Mouse (Mus musculus) heart, embryonic 11.5 days (tissue): ENCODE measurements around the gene Ppil6. TPM values are rescaled to one million over a fixed set of nuclear protein-coding genes. Genes with fewer than 3 reads are reported as not detected.

Experiments
- ATAC-seq: fragments of 200-750 bp; cut with Nextera tagmentation; replicated peaks from 2 replicates; pipeline ENCODE4 v1.8.0; 2017; ENCODE audit warnings: moderate library complexity; ENCODE audit not compliant: insufficient number of reproducible peaks, low FRiP score, low TSS enrichment
- H3K27ac ChIP-seq: fragments of 300-500 bp; sonication (generic); 2 replicates; pipeline ENCODE4 v1.5.1; 2014; ENCODE audit warnings: mild to moderate bottlenecking, low read depth, low read length
- H3K27me3 ChIP-seq: fragments of 300-500 bp; sonication (generic); 2 replicates; pipeline ENCODE4 v1.6.1; 2014; ENCODE audit warnings: mild to moderate bottlenecking, low read length, mixed read lengths; ENCODE audit not compliant: control insufficient read depth, insufficient read depth
- H3K36me3 ChIP-seq: fragments of 300-500 bp; sonication (generic); 2 replicates; pipeline ENCODE4 v1.6.1; 2014; ENCODE audit warnings: mild to moderate bottlenecking, low read length, moderate library complexity, mixed read lengths; ENCODE audit not compliant: control insufficient read depth, insufficient read depth
- H3K4me1 ChIP-seq: fragments of 300-500 bp; sonication (generic); 2 replicates; pipeline ENCODE4 v1.6.1; 2014; ENCODE audit warnings: low read length; ENCODE audit not compliant: control insufficient read depth, insufficient read depth
- H3K4me2 ChIP-seq: fragments of 300-500 bp; sonication (generic); 2 replicates; pipeline ENCODE4 v1.6.1; 2014; ENCODE audit warnings: mild to moderate bottlenecking, moderate library complexity
- H3K4me3 ChIP-seq: fragments of 300-500 bp; sonication (generic); 2 replicates; pipeline ENCODE4 v1.5.1; 2014; ENCODE audit warnings: low read depth, low read length
- H3K9ac ChIP-seq: fragments of 300-500 bp; sonication (generic); 2 replicates; pipeline ENCODE4 v1.6.1; 2014; ENCODE audit warnings: mild to moderate bottlenecking, low read depth, low read length, moderate library complexity
- H3K9me3 ChIP-seq: fragments of 300-500 bp; sonication (generic); replicated peaks from 2 replicates; pipeline ENCODE4 v1.6.1; 2016; ENCODE audit warnings: low read length; ENCODE audit not compliant: control insufficient read depth
- WGBS: fragments of 180-500 bp; shearing (Covaris S2); extraction: QIAGEN DNeasy Blood & Tissue Kit; methylation state at CpG from one replicate; pipeline ENCODE4 v1.1.7; 2014; ENCODE audit not compliant: insufficient replicate concordance; 5-methylcytosine and 5-hydroxymethylcytosine counted together
- polyA plus RNA-seq: library from polyadenylated mRNA; unstranded; fragments of >200 nt; fragmentation: Nextera tagmentation; extraction: Ambion mirVana; gene quantifications from 2 replicates; pipeline ENCODE4 v1.2.1, GENCODE M21; 2014

The Ppil6 gene
- polyA plus RNA-seq, 1 experiment from 2014 or later, result 1.4 TPM

- H3K4me3 ChIP-seq, result no peak overlapping the region
- H3K4me1 ChIP-seq, result peaks cover 36% of the 10 kb centered on the region
- H3K9me3 ChIP-seq, result no peaks in the 10 kb centered on the region
- 64% methylated on average over 1 of the region's 1 CpGs for WGBS
- no peak overlapping the region for H3K4me2 ChIP-seq
- no peak overlapping the region; the same call in 1 of the 2 replicates for H3K9ac ChIP-seq
- peak overlapping the region; percentile 67 for H3K27ac ChIP-seq
- ATAC-seq, result no peak
- H3K36me3 ChIP-seq, result peaks cover 5% of the 10 kb centered on the region; the same call in 1 of the 2 replicates
- no peaks in the 10 kb centered on the region for H3K27me3 ChIP-seq
These were observed 15.3 kb upstream of the Ppil6 start for GRCm38 (mm10) chr10:41474981-41475391.

DNA sequence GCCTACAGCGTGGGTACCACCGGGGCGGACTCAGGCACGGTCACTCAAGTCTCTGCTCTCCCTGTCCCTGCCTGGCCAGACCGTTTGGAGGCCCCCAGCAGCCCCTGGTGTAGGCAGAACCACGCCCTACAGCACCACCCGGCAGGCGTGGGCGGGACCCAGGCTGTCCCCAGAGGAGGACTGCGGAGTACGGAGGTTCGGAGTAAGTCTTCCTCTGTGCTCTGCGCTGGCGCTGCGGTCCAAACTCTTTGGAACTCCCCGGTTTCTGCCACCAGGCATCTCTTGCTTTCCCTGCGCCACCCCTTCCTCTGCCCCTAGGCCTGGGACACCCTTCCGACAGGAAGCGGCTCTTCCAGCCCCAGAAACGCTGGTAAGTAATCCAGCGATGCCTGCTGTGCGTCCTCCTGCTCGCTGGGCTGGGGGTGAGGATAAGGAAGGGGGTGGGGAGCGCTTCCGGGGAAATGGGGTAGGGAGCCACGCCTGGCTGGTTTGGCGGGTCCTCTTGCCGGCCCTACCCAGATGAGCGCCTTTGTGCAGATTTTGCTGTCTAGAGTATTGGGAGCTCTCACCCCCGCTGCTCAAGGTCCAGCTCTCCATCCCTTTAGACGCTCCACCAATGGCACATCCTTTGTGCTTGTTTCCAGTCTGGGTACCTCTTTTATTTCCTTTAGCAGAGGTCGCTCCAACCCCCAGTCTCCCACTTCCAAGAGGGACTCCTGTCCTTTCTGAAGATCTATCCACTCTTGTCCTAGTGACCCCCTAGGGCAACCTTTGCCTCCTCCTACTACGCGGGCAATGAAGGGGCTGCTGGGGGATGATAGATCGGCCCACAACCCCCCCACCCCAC lies 13.8 kb upstream of the Ppil6 start, which contains the start of gene Mical1:
Mical1 (plus strand) TSS at position 144 of the 847 bp plus-strand sequence.
- peak; percentile 64; the same call in 1 of the 2 replicates for ATAC-seq
- Histone ChIP-seq H3K9ac (peak within 1 kb of the TSS; percentile 78), H3K36me3 (peaks cover 7% of the 10 kb centered on the region; the same call in 1 of the 2 replicates), H3K27ac (peak within 1 kb of the TSS; percentile 78), H3K4me2 (peak within 1 kb of the TSS; percentile 96), H3K9me3 (no peaks in the 10 kb centered on the region), H3K27me3 (no peaks in the 10 kb centered on the region), H3K4me3 (peak within 1 kb of the TSS; percentile 61), H3K4me1 (peaks cover 46% of the 10 kb centered on the region)
- WGBS, result under 1% methylated on average over 35 of the region's 35 CpGs

GRCm38 (mm10) chr10:41477018-41477277 lies 13.3 kb upstream of the Ppil6 start:
- peak overlapping the region; percentile 78 for H3K9ac ChIP-seq
- H3K4me1 ChIP-seq, result peaks cover 50% of the 10 kb centered on the region
- H3K27ac ChIP-seq, result peak overlapping the region; percentile 78
- H3K4me2 ChIP-seq, result peak overlapping the region; percentile 96
- H3K27me3 ChIP-seq, result no peaks in the 10 kb centered on the region
- ATAC-seq, result no peak
- H3K4me3 ChIP-seq, result peak overlapping the region; percentile 61
- H3K9me3 ChIP-seq, result no peaks in the 10 kb centered on the region
- WGBS, result under 1% methylated on average over 9 of the region's 9 CpGs
- H3K36me3 ChIP-seq, result peaks cover 7% of the 10 kb centered on the region; the same call in 1 of the 2 replicates

GRCm38 (mm10) chr10:41477278-41478181 lies 12.7 kb upstream of the Ppil6 start:
- H3K27me3 ChIP-seq, result no peaks in the 10 kb centered on the region
- 2% methylated on average over 20 of the region's 20 CpGs for WGBS
- peak overlapping the region; percentile 96 for H3K4me2 ChIP-seq
- peak overlapping the region; percentile 78 for H3K9ac ChIP-seq
- H3K4me1 ChIP-seq, result peaks cover 50% of the 10 kb centered on the region
- H3K9me3 ChIP-seq, result no peaks in the 10 kb centered on the region
- peak; percentile 71 for ATAC-seq
- H3K36me3 ChIP-seq, result peaks cover 12% of the 10 kb centered on the region
- H3K27ac ChIP-seq, result peak overlapping the region; percentile 78
- H3K4me3 ChIP-seq, result peak overlapping the region; percentile 61

GRCm38 (mm10) chr10:41479961-41480360 lies 10.3 kb upstream of the Ppil6 start:
- Histone ChIP-seq H3K9ac (no peak overlapping the region), H3K4me1 (peaks cover 35% of the 10 kb centered on the region), H3K27me3 (no peaks in the 10 kb centered on the region), H3K27ac (no peak overlapping the region), H3K9me3 (no peaks in the 10 kb centered on the region), H3K36me3 (peaks cover 24% of the 10 kb centered on the region), H3K4me2 (no peak overlapping the region), H3K4me3 (no peak overlapping the region)
- no peak for ATAC-seq
- WGBS, result 90% methylated on average over 3 of the region's 3 CpGs

- WGBS, result 47% methylated on average over 33 of the region's 33 CpGs
- peak overlapping the region; percentile 27; the same call in 1 of the 2 replicates for H3K4me2 ChIP-seq
- H3K27me3 ChIP-seq, result no peaks in the 10 kb centered on the region
- ATAC-seq, result no peak
- H3K4me1 ChIP-seq, result peaks cover 28% of the 10 kb centered on the region
- H3K4me3 ChIP-seq, result no peak overlapping the region
- no peaks in the 10 kb centered on the region for H3K9me3 ChIP-seq
- H3K36me3 ChIP-seq, result peaks cover 36% of the 10 kb centered on the region
- no peak overlapping the region for H3K9ac ChIP-seq
- no peak overlapping the region for H3K27ac ChIP-seq
These were observed 9.0 kb upstream of the Ppil6 start for GRCm38 (mm10) chr10:41480938-41481880.

GRCm38 (mm10) chr10:41482446-41482845 lies 7.8 kb upstream of the Ppil6 start:
- H3K9me3 ChIP-seq, result no peaks in the 10 kb centered on the region
- no peak overlapping the region for H3K9ac ChIP-seq
- peaks cover 46% of the 10 kb centered on the region for H3K36me3 ChIP-seq
- H3K27me3 ChIP-seq, result no peaks in the 10 kb centered on the region
- H3K4me1 ChIP-seq, result peaks cover 21% of the 10 kb centered on the region
- no peak overlapping the region for H3K4me3 ChIP-seq
- WGBS, result 90% methylated on average over 7 of the region's 7 CpGs
- H3K27ac ChIP-seq, result no peak overlapping the region
- ATAC-seq, result no peak
- H3K4me2 ChIP-seq, result no peak overlapping the region

DNA sequence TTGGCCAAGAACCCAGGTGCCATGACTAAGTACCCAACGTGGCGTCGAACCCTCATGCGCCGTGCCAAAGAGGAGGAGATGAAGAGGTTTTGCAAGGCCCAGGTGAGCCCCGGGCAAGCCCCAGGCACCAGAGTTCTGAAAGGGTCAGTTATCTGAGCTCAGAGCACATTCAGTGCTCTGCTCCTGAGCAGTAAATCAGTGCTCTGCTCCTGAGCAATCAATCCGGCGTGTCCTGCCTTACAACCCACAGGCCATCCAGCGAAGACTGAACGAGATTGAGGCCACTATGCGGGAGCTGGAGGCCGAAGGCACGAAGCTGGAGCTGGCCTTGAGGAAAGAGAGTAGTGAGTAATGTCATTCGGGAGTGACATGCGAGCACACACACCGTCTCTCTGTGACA lies 4.5 kb upstream of the Ppil6 start:
- Histone ChIP-seq H3K27ac (no peak overlapping the region), H3K4me2 (no peak overlapping the region), H3K36me3 (peaks cover 39% of the 10 kb centered on the region), H3K4me1 (peaks cover 17% of the 10 kb centered on the region), H3K4me3 (no peak overlapping the region), H3K9me3 (no peaks in the 10 kb centered on the region), H3K9ac (no peak overlapping the region), H3K27me3 (no peaks in the 10 kb centered on the region)
- 90% methylated on average over 16 of the region's 16 CpGs for WGBS
- no peak for ATAC-seq
